12 mouse cellular contexts compared by ENCODE assay signal in genomic region chr14:36942716-36943115, GRCm38 (mm10). TPM values are rescaled to one million over a fixed set of nuclear protein-coding genes. Genes with fewer than 3 reads are reported as not detected.
A peak's percentile ranks its signal among the peaks of the same experiment; 100 is the strongest.
DNase-seq lines count a peak whose midpoint lies in the region; ATAC-seq lines count a peak whose summit lies in the region.
"Had no signal": no experiment of that assay in that cellular context is flagged by ENCODE, and none has a peak within 500 bp of the region (broad histone marks: within the 10 kb centered on the region; RNA-seq: fewer than 3 reads in every experiment).

No protein-coding gene starts in this region.

- intact Hi-C loops in heart, postnatal 10 days (cut with DNase I): no loop called here

- ATAC-seq in frontal cortex, adult (ENCODE audit: low TSS enrichment): peak; percentile 97

- no peak for DNase-seq in frontal cortex, postnatal 25 days (ENCODE audit: low spot score in 2 of 2)
- DNase-seq in kidney, postnatal 10 days: peak; percentile 25
- no peak for DNase-seq in kidney, postnatal 36 days
- peak; percentile 72 for DNase-seq in right cerebral cortex, adult 18-20 months
- DNase-seq in right cerebral cortex, postnatal 14 days: no peak
- peak; percentile 30 to 49 for DNase-seq in right cerebral cortex, postnatal 36 days (ENCODE audit: low spot score in 2 of 2)
- no peak for DNase-seq in heart, postnatal 10 days
- DNase-seq: cerebellum, adult 9-11 months; heart, adult 11 months; liver, embryonic 13.5 days; thymus, postnatal 14 days had no signal

RNA-seq across cellular contexts. Expression of gene Ccser2, which starts 25.9 kb away (rescaled TPM):
- 100 to 1,000 TPM; 106 to 115 TPM for total RNA-seq in heart, postnatal 10 days (2021)

Comparison
In these comparisons a context has a peak if more than half of its experiments do, and no peak if none do; other contexts are left out.
1. DNase-seq: peak in kidney, postnatal 10 days (single experiment), right cerebral cortex, adult 18-20 months (single experiment) and right cerebral cortex, postnatal 36 days (2 of 2); none in frontal cortex, postnatal 25 days (0 of 2), kidney, postnatal 36 days (0 of 2), right cerebral cortex, postnatal 14 days (single experiment) and heart, postnatal 10 days (0 of 2).